Mouse (Mus musculus) lung, postnatal 0 days (tissue): ENCODE measurements at regions not wholly inside any gene's neighbourhood (a gene's known extent, or its start where the extent isn't known, plus 50 kb on each side); places are given as distances from the start of the nearest gene placed in this dataset.

ENCODE experiments used
- CTCF ChIP-seq: IDR thresholded peaks from 2 replicates; pipeline ENCODE4 v1.5.1; 2016; ENCODE audit warnings: antibody characterized with exemption, mild to moderate bottlenecking
- EP300 ChIP-seq: IDR thresholded peaks from 2 replicates; pipeline ENCODE4 v1.6.1; 2016; ENCODE audit warnings: antibody characterized with exemption, mild to moderate bottlenecking, control low read depth

DNA sequence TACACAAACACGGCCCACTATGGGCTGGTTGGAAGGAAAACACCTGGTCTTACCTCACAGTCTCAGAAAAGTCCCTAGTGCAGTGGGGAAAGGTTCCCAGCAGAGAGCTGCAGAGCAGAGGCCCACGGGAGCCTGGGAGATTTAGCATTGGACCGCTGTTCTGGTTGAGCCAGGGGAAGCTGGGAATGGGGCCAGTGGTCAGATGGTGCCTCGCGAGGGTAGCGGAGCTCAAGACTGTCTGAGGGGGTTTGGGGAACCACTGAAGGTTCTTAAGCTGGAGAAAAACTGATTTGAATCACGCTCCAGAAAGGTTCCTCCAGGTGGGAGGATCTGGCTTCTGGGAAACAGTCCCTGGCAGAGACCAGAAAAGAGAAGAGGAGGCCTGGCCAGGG, 84.8 kb downstream of the Lhx2 start:
- TF ChIP-seq EP300: no peak
- TF ChIP-seq CTCF: no peak
